Mouse (Mus musculus) activated CD4-positive, CD25-positive, alpha-beta regulatory T cell, adult 9 weeks (primary cell): ENCODE results near the gene Cdr2l. TPM values are rescaled to one million over a fixed set of nuclear protein-coding genes. Genes with fewer than 3 reads are reported as not detected.

ENCODE experiments used
- polyA plus RNA-seq: library from polyadenylated mRNA; unstranded; fragments of 100-300 nt; shearing (Covaris generic); gene quantifications from one replicate; pipeline ENCODE4 v1.2.1, GENCODE M21; 2017

Gene Cdr2l
- polyA plus RNA-seq = not detected

DNA sequence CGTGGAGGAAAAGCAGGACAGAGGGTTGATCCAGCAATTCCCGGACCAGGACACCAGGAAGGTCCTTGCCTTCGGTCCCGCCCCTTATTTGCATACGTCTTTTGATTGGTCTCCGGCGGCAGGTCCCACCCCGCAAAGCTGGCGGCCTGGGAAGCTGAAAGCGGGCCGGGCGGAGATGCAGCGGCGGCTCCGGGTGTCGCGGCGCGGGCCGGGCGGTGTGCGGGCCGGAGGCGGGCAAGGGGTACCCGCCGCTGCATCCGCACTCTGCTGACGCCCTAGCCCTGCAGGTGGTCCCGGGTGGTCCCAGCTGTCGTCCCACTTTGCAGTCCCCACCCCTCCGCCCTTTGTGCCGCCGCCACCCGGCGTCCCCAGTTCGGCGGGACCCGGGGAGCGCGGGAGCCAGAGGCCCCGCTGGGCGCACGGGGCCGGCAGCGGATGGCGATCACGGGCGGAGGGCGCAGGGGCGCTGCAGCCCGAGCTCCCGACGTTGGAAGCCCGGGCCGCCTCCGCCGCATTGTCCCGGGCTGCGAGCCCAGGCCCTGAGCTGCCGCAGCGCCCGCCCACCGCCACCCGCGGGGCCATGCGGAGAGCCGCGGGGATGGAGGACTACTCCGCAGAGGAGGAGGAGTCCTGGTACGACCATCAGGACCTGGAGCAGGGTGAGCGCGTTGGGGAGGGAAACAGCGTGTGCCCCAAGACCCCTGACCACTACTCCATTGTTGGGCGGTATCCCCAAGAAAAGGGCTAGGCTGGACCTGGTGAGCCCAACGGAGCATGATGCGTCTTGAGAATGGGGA lies at the start of gene Cdr2l:
Gene Cdr2l (plus strand): TSS at position 174 of the 797 bp plus-strand sequence.

GRCm38 (mm10) chr11:115334531-115334930 lies 47.2 kb upstream of the Cdr2l start, which contains the start of gene Otop3:
Otop3 (plus strand) TSS chr11:115334731.

DNA sequence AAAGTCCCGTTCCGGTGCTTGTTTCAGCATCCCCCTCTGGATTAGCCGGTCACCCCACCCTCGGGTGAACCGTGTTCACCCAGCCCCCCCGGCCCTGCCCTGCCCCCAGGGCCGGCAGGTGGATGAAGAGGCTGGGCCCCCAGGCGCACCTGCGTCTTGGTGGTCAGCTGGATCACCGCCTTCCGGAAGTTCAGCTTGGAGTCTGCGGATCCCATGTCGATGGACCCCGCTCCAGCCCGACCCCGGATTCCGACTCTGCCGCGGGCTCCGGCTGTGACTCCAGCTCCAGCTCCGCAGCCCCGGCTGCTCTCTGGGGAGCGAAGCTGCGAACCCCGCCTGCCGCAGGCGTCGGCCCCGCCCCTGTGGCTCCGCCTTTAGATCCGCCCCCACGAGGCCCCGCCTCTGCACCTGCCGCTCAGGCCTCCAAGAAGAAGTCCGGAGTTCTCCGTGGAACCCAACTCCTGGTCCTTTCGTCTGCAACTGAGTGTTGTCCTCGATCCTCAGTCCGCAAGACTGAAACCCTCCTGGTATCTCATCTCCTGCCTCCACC lies 14.2 kb upstream of the Cdr2l start, which contains the start of gene Hid1:
Gene Hid1 (minus strand): TSS at position 362 of the 550 bp plus-strand sequence.

GRCm38 (mm10) chr11:115403338-115404124 lies 21.8 kb downstream of the Cdr2l start, which contains the start of gene Mrpl58:
Mrpl58 (plus strand) TSS chr11:115403752.

GRCm38 (mm10) chr11:115419531-115420237 lies 38.0 kb downstream of the Cdr2l start, which contains the start of the genes Atp5h and Kctd2:
Atp5h (minus strand) TSS chr11:115419962.
Kctd2 (plus strand) TSS chr11:115420128.

GRCm38 (mm10) chr11:115439906-115440595 lies 58.3 kb downstream of the Cdr2l start, which contains the start of gene Trim80:
Trim80 (plus strand) TSS chr11:115440545.

Other genes with a start within 250 kb of the Cdr2l start
- 0.75 TPM for gene Cd300lf, start 247.9 kb upstream of the Cdr2l start, polyA plus RNA-seq
- gene Slc9a3r1, start 218.6 kb upstream of the Cdr2l start, polyA plus RNA-seq = 578 TPM
- 18.5 TPM for gene Tmem104, start 194.4 kb upstream of the Cdr2l start, polyA plus RNA-seq
- 17.9 TPM for gene Nat9, start 194.1 kb upstream of the Cdr2l start, polyA plus RNA-seq
- gene Grin2c, start 114.7 kb upstream of the Cdr2l start, polyA plus RNA-seq = not detected
- gene Fdxr, start 104.9 kb upstream of the Cdr2l start, polyA plus RNA-seq = 37.9 TPM
- 1.2 TPM for gene Fads6, start 84.3 kb upstream of the Cdr2l start, polyA plus RNA-seq
- gene Otop2, start 74.8 kb upstream of the Cdr2l start, polyA plus RNA-seq = not detected
- not detected for gene Ush1g, start 59.9 kb upstream of the Cdr2l start, polyA plus RNA-seq
- not detected for gene Otop3, start 47.2 kb upstream of the Cdr2l start, polyA plus RNA-seq
- 3.7 TPM for gene Hid1, start 14.2 kb upstream of the Cdr2l start, polyA plus RNA-seq
- gene Mrpl58, start 21.8 kb downstream of the Cdr2l start, polyA plus RNA-seq = 163 TPM
- gene Atp5h, start 38.0 kb downstream of the Cdr2l start, polyA plus RNA-seq = 739 TPM
- gene Kctd2, start 38.2 kb downstream of the Cdr2l start, polyA plus RNA-seq = 3.2 TPM
- gene Trim80, start 58.6 kb downstream of the Cdr2l start, polyA plus RNA-seq = 0.13 TPM
- 6.2 TPM for gene Slc16a5, start 80.6 kb downstream of the Cdr2l start, polyA plus RNA-seq
- gene Armc7, start 93.8 kb downstream of the Cdr2l start, polyA plus RNA-seq = 90.8 TPM
- gene Nt5c, start 109.9 kb downstream of the Cdr2l start, polyA plus RNA-seq = 379 TPM
- gene Jpt1, start 132.5 kb downstream of the Cdr2l start, polyA plus RNA-seq = 580 TPM
- 787 TPM for gene Sumo2, start 154.4 kb downstream of the Cdr2l start, polyA plus RNA-seq
- 81.5 TPM for gene Nup85, start 182.5 kb downstream of the Cdr2l start, polyA plus RNA-seq
- 61.6 TPM for gene Mrps7, start 222.0 kb downstream of the Cdr2l start, polyA plus RNA-seq
- gene Gga3, start 222.1 kb downstream of the Cdr2l start, polyA plus RNA-seq = 61.9 TPM
- 204 TPM for gene Mif4gd, start 231.1 kb downstream of the Cdr2l start, polyA plus RNA-seq
- 76.3 TPM for gene Slc25a19, start 246.4 kb downstream of the Cdr2l start, polyA plus RNA-seq